Mouse (Mus musculus) thymus, adult 2 months (tissue): ENCODE measurements around the gene Cntrl. TPM values are rescaled to one million over a fixed set of nuclear protein-coding genes. Genes with fewer than 3 reads are reported as not detected.
A peak's percentile ranks its signal among the peaks of the same experiment; 100 is the strongest.

Experiments
- DNase-seq: peaks from one replicate; pipeline ENCODE4 v3.0.0; 2021
- H3K27ac ChIP-seq: fragments of 200-500 bp; 2 replicates; pipeline ENCODE4 v1.5.1; 2012; ENCODE audit warnings: low read length, control low read depth; ENCODE audit not compliant: control insufficient read depth, insufficient read depth
- H3K27me3 ChIP-seq: fragments of 200-500 bp; 2 replicates; pipeline ENCODE4 v1.6.1; 2012; ENCODE audit warnings: mild to moderate bottlenecking, low read length, moderate library complexity, mixed read lengths; ENCODE audit not compliant: control insufficient read depth, insufficient read depth
- H3K36me3 ChIP-seq: fragments of 200-500 bp; 2 replicates; pipeline ENCODE4 v1.6.1; 2012; ENCODE audit warnings: mild to moderate bottlenecking, low read length, moderate library complexity; ENCODE audit not compliant: control insufficient read depth, insufficient read depth
- H3K4me1 ChIP-seq: fragments of 200-500 bp; replicated peaks from 2 replicates; pipeline ENCODE4 v1.6.1; 2012; ENCODE audit warnings: low read length; ENCODE audit not compliant: control insufficient read depth, insufficient read depth
- H3K4me3 ChIP-seq: fragments of 200-500 bp; 2 replicates; pipeline ENCODE4 v1.5.1; 2012; ENCODE audit warnings: mild to moderate bottlenecking, low read length, control low read depth, moderate library complexity; ENCODE audit not compliant: control insufficient read depth, insufficient read depth
- CTCF ChIP-seq: fragments of 200-500 bp; IDR thresholded peaks from 2 replicates; pipeline ENCODE4 v1.5.1; 2012; ENCODE audit warnings: mild to moderate bottlenecking, control low read depth, low read length, moderate library complexity, borderline replicate concordance; ENCODE audit not compliant: control insufficient read depth, poor library complexity, insufficient read depth; ENCODE audit errors: extremely low read depth
- POLR2A ChIP-seq: fragments of 200-500 bp; IDR thresholded peaks from 2 replicates; pipeline ENCODE4 v1.6.1; 2012; ENCODE audit warnings: mild to moderate bottlenecking, low read length, control low read depth, moderate library complexity; ENCODE audit not compliant: control insufficient read depth, poor library complexity, insufficient read depth; ENCODE audit errors: extremely low read depth
- WGBS: fragments of 180-500 bp; shearing (Covaris S2); methylation state at CpG from one replicate; pipeline ENCODE4 v1.1.7; 2018; 5-methylcytosine and 5-hydroxymethylcytosine counted together
- polyA plus RNA-seq: library from polyadenylated mRNA; depleted of rRNA; stranded (reverse); fragments of >200 nt; gene quantifications from 2 replicates; pipeline ENCODE4 v1.2.3, GENCODE M21; 2012

Gene Cntrl
- polyA plus RNA-seq, 1 experiment: 45.2 TPM

GRCm38 (mm10) chr2:35108712-35109111 lies 580 bp upstream of the Cntrl start:
- Histone ChIP-seq H3K27me3 (no peaks in the 10 kb centered on the region), H3K27ac (peak overlapping the region; percentile 66), H3K36me3 (no peaks in the 10 kb centered on the region), H3K4me1 (peaks cover 8% of the 10 kb centered on the region; the same call in 1 of the 2 replicates), H3K4me3 (peak overlapping the region; percentile 77)
- TF ChIP-seq POLR2A (no peak), CTCF (no peak)
- peak; percentile 61 for DNase-seq
- 6% methylated on average over 3 of the region's 3 CpGs for WGBS

- peak overlapping the region; percentile 62 for H3K27ac ChIP-seq
- WGBS: 1% methylated on average over 13 of the region's 13 CpGs
- peaks cover 4% of the 10 kb centered on the region for H3K36me3 ChIP-seq
- TF ChIP-seq POLR2A (no peak), CTCF (no peak)
- H3K27me3 ChIP-seq: no peaks in the 10 kb centered on the region
- no peak for DNase-seq
- H3K4me3 ChIP-seq: peak overlapping the region; percentile 77
- H3K4me1 ChIP-seq: peaks cover 8% of the 10 kb centered on the region; the same call in 1 of the 2 replicates
Observed at GRCm38 (mm10) chr2:35109924-35110304, 622 bp downstream of the Cntrl start.

GRCm38 (mm10) chr2:35110521-35110920 lies 1.2 kb downstream of the Cntrl start:
- Histone ChIP-seq H3K4me1 (peaks cover 8% of the 10 kb centered on the region; the same call in 1 of the 2 replicates), H3K36me3 (peaks cover 9% of the 10 kb centered on the region), H3K27ac (no peak overlapping the region), H3K4me3 (no peak overlapping the region), H3K27me3 (no peaks in the 10 kb centered on the region)
- DNase-seq: no peak
- TF ChIP-seq POLR2A: no peak
- no peak for TF ChIP-seq CTCF
- 5% methylated on average over 2 of the region's 2 CpGs for WGBS

- WGBS: 92% methylated on average over 7 of the region's 7 CpGs
- Histone ChIP-seq H3K27me3 (no peaks in the 10 kb centered on the region), H3K36me3 (peaks cover 51% of the 10 kb centered on the region), H3K4me1 (no peaks in the 10 kb centered on the region), H3K4me3 (no peak overlapping the region), H3K27ac (no peak overlapping the region)
- DNase-seq: peak; percentile 26
- no peak for TF ChIP-seq POLR2A
- TF ChIP-seq CTCF: no peak
Observed at GRCm38 (mm10) chr2:35124716-35125115, 15.4 kb downstream of the Cntrl start.

GRCm38 (mm10) chr2:35131491-35131890 lies 22.2 kb downstream of the Cntrl start:
- TF ChIP-seq POLR2A: no peak
- no peak for TF ChIP-seq CTCF
- DNase-seq: no peak
- no peaks in the 10 kb centered on the region for H3K27me3 ChIP-seq
- no peak overlapping the region for H3K27ac ChIP-seq
- H3K4me3 ChIP-seq: no peak overlapping the region
- peaks cover 2% of the 10 kb centered on the region; the same call in 1 of the 2 replicates for H3K4me1 ChIP-seq
- H3K36me3 ChIP-seq: peaks cover 37% of the 10 kb centered on the region

- TF ChIP-seq POLR2A: 0 out of 2 replicates have a peak, but pooled peaks have one; percentile 27
- no peak for TF ChIP-seq CTCF
- H3K4me3 ChIP-seq: peak overlapping the region; percentile 59
- H3K27ac ChIP-seq: peak overlapping the region; percentile 91
- WGBS: 0% methylated on average over 21 of the region's 21 CpGs
- peaks cover 2% of the 10 kb centered on the region; the same call in 1 of the 2 replicates for H3K4me1 ChIP-seq
- H3K36me3 ChIP-seq: peaks cover 40% of the 10 kb centered on the region
- peak; percentile 96 for DNase-seq
- no peaks in the 10 kb centered on the region for H3K27me3 ChIP-seq
Observed at GRCm38 (mm10) chr2:35131991-35132661, 22.8 kb downstream of the Cntrl start.
